Mouse (Mus musculus) adrenal gland, postnatal 0 days (tissue): ENCODE results near the gene Olfr1126. TPM values are rescaled to one million over a fixed set of nuclear protein-coding genes. Genes with fewer than 3 reads are reported as not detected.

ENCODE experiments used
- polyA plus RNA-seq: library from polyadenylated mRNA; unstranded; fragments of >200 nt; fragmentation: Nextera tagmentation; extraction: Ambion mirVana; gene quantifications from 2 replicates; pipeline ENCODE4 v1.2.1, GENCODE M21; 2015

The Olfr1126 gene
- not detected in 2 replicates for polyA plus RNA-seq

GRCm38 (mm10) chr2:87453662-87454061 is at the start of gene Olfr1126:
Gene Olfr1126, plus strand, starts transcription at chr2:87453962.

DNA sequence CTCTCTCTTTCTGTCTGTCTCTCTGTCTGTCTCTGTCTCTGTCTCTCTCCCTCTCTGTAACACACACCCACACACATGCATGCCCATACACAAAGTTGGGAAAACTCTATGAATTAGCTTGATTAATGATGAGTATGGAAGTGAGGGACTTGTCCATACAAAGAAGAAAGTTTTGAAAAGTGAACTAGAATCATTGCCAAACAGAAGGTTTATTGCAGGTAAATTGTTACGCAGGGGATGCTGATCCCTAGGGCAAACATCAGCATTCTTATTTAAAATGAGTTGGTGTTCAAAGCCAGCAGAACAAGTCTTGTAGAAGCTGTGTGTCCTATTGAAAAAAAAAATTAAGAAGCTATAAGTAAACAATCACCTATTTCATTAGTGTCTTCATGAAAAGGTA is 37.4 kb upstream of the Olfr1126 start, which contains the start of gene Olfr1123:
TSS of gene Olfr1123 (plus strand) at position 301 of the 400 bp plus-strand sequence.

GRCm38 (mm10) chr2:87429975-87430374 is 23.8 kb upstream of the Olfr1126 start, which contains the start of gene Olfr1124:
Gene Olfr1124, plus strand, starts transcription at chr2:87430275.

DNA sequence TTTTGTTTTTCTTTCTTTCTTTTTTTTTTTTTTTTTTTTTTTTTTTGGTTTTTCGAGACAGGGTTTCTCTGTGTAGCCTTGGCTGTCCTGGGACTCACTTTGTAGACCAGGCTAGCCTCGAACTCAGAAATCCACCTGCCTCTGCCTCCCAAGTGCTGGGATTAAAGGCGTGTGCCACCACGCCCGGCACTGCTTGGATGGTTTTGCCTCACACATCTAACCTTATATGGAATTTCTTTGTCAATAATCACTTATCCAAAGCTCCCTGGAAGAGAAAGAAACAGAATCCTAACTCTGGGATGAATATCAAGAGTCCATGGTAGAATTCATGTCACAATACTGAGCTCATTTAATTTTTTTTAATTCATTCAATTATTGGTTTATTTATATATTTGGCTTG is 43.2 kb downstream of the Olfr1126 start, which contains the start of gene Pramel7:
TSS of gene Pramel7 (minus strand) at position 101 of the 400 bp plus-strand sequence.

DNA sequence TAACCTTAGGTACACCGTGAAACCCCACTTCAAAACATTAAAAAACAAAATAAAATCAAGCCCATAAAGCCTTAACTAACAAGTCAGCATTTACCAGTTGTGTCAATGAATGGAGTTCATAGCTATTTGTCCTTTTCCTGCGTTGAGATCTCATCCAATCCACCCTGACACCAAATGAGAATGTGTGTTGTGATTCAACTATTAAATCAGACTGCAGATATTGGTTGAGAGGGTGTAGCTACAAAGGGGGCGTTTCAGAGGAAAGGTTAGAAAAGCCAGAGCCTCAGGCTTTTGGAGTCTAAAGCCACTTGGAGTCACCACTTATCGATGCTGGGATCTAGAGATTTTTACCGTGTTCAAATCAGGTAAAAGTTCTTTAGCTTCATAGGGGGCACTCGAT is 52.5 kb downstream of the Olfr1126 start, which contains the start of gene Pramel6:
TSS of gene Pramel6 (plus strand) at position 301 of the 400 bp plus-strand sequence.

Other genes starting within 250 kb of the Olfr1126 start
- not detected in 2 replicates for gene Olfr1113, start 245.0 kb upstream of the Olfr1126 start, polyA plus RNA-seq
- gene Olfr1115, start 205.9 kb upstream of the Olfr1126 start, polyA plus RNA-seq = not detected in 2 replicates
- gene Olfr1116, start 186.4 kb upstream of the Olfr1126 start, polyA plus RNA-seq = not detected in 2 replicates
- not detected in 2 replicates for gene Olfr1118, start 146.4 kb upstream of the Olfr1126 start, polyA plus RNA-seq
- not detected in 2 replicates for gene Olfr1120, start 99.1 kb upstream of the Olfr1126 start, polyA plus RNA-seq
- gene Olfr1121, start 84.1 kb upstream of the Olfr1126 start, polyA plus RNA-seq = not detected in 2 replicates
- gene Olfr1122, start 68.1 kb upstream of the Olfr1126 start, polyA plus RNA-seq = not detected in 2 replicates
- not detected in 2 replicates for gene Olfr1123, start 37.3 kb upstream of the Olfr1126 start, polyA plus RNA-seq
- 0.08 TPM in 1 of 2 replicates, not detected in the other for gene Olfr1124, start 23.7 kb upstream of the Olfr1126 start, polyA plus RNA-seq
- not detected in 2 replicates for gene Pramel7, start 43.1 kb downstream of the Olfr1126 start, polyA plus RNA-seq
- not detected in 2 replicates for gene Pramel6, start 52.6 kb downstream of the Olfr1126 start, polyA plus RNA-seq
- gene Olfr153, start 77.8 kb downstream of the Olfr1126 start, polyA plus RNA-seq = not detected in 2 replicates
- not detected in 2 replicates for gene Olfr1128, start 91.6 kb downstream of the Olfr1126 start, polyA plus RNA-seq
- gene Olfr1129, start 119.9 kb downstream of the Olfr1126 start, polyA plus RNA-seq = not detected in 2 replicates
- not detected in 2 replicates for gene Olfr1130, start 152.2 kb downstream of the Olfr1126 start, polyA plus RNA-seq
- not detected in 2 replicates for gene Olfr1131, start 173.1 kb downstream of the Olfr1126 start, polyA plus RNA-seq
- gene Olfr1132, start 183.6 kb downstream of the Olfr1126 start, polyA plus RNA-seq = not detected in 2 replicates
- not detected in 2 replicates for gene Olfr1133, start 193.4 kb downstream of the Olfr1126 start, polyA plus RNA-seq
- gene Olfr1134, start 204.5 kb downstream of the Olfr1126 start, polyA plus RNA-seq = not detected in 2 replicates
- gene Olfr1135, start 219.7 kb downstream of the Olfr1126 start, polyA plus RNA-seq = not detected in 2 replicates
- gene Olfr1136, start 240.0 kb downstream of the Olfr1126 start, polyA plus RNA-seq = not detected in 2 replicates